Mouse (Mus musculus): ENCODE results near the gene Cntnap1.
"Not testable (repeated sequence)": the region's sequence is repeated elsewhere in the genome, so short reads cannot be mapped to it uniquely, and the experiment has no call there.

The Cntnap1 gene

DNA sequence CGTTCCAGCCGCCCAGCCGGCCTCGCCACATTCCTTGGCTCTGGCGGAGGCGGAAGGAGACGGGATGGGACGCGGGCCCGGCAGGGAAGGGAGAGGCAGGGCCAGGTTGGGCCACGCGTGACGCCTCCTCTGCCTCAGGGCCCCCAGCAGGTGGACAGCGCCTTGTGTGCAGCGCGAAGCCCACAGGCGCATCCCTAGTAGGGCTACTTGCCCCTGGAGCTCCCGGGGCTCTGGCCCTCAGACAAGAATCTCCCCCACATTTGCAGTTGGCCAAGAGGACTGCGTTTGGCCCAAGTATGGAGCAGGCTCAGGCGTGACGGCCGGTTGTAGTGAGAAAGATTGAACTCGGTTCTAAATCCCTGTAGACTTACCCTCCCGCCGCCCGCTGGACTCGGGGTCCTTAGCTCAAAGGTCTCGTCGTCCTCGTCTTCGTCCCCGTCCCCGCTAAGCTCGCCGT, at the start of gene Cntnap1:
Cntnap1 (plus strand) TSS at position 170 of the 457 bp plus-strand sequence.
- DNase-seq = peak; percentile 73

DNA sequence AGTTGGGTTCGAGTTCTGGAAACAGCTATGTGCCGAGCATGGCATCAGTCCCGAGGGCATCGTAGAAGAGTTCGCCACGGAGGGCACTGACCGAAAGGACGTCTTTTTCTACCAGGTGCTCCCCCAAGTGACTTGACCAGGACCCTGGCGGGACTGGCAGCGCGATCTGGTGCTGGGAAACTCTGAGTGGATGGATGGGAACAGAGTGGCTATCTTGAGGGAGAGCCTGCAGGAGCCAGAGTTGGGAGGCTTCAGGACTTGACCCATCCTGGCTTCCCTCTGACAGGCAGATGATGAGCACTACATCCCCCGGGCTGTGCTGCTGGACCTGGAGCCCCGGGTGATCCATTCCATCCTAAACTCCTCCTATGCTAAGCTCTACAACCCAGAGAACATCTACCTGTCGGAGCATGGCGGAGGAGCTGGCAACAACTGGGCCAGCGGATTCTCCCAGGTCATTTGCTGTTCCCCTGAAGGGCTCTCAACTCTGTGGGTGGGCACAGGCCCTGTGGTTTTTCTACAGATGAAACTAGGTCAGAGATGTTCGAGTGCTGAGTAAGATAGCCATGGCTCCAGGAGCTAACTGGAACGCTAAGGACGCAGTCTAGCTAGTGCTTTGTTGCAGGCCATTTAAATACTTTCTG, 49.7 kb upstream of the Cntnap1 start:
- no peak for DNase-seq

DNA sequence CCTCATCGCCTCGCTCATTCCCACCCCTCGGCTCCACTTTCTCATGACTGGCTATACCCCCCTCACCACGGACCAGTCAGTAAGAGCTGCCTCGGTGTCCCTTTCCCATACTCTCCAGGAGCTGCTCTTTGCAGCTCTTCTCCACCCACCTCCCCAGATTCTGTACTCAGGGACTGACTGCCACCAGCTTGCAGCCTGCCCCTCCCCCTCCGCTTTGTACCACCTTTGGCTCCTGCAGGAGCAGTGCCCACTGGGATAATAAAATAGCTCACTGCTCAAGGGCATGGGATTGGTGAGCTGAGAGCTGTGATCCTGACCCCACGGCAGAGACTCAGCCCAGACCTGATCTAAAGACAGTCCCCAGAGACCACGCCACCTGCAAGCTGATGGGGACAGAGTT, 45.8 kb upstream of the Cntnap1 start:
- DNase-seq = not testable (repeated sequence)

DNA sequence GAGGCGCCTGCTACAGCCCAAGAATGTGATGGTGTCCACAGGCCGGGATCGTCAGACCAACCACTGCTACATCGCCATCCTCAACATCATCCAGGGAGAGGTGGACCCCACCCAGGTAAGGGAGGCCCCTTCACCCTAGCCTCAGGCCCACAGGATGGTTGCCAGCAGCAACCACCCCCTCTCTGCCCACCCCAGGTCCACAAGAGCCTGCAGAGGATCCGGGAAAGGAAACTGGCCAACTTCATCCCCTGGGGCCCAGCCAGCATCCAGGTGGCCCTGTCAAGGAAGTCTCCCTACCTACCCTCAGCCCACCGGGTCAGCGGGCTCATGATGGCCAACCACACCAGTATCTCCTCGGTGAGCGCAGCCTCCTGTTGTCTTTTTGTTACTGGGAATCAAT, 45.3 kb upstream of the Cntnap1 start:
- DNase-seq = not testable (repeated sequence)

DNA sequence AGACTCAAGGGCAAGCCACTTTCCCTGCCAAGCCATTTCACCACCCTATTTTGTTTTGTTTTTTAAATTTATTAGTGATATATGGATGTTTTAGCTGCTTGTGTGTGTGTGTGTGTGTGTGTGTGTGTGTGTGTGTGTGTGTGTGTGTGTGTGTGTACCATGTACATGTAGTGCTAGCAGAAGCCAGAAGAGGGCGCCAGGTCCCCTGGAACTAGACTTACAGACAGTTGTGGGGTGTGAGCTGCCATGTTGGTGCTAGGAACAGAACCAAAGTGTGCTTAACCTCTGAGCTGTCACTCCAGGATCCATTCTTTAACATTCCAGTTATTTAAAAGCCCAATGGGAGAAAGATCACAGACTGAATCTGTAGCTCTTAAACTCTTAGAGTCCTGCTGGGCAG, 43.2 kb upstream of the Cntnap1 start:
- DNase-seq = no peak

DNA sequence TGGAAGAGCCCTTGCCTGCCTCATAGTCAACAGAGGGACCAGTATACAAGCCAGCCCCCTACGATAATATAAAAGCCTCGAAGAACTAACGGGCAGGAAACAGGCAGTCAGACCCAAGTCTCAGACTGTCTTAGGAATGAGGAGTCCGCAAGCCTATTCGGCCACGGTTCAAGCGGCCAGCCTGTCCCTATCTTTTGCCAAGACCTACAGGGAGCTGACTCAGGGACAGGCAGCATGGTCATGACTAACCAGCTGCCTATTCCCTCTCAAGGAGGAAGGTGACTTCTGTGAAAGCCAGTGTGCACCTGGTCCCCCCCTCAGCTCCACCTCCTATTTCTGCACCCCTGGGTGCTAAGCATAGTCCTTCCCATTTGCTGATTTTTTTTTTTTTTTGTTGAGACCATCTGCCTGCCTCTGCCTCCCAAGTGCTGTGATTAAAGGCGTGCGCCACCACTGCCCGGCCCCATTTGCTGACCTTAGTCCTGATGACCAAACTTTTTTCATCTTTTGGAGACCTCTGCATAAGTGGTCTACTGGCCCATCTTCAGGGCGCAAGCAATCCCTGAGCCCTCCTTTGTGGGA, 41.2 kb upstream of the Cntnap1 start:
- DNase-seq = no peak

DNA sequence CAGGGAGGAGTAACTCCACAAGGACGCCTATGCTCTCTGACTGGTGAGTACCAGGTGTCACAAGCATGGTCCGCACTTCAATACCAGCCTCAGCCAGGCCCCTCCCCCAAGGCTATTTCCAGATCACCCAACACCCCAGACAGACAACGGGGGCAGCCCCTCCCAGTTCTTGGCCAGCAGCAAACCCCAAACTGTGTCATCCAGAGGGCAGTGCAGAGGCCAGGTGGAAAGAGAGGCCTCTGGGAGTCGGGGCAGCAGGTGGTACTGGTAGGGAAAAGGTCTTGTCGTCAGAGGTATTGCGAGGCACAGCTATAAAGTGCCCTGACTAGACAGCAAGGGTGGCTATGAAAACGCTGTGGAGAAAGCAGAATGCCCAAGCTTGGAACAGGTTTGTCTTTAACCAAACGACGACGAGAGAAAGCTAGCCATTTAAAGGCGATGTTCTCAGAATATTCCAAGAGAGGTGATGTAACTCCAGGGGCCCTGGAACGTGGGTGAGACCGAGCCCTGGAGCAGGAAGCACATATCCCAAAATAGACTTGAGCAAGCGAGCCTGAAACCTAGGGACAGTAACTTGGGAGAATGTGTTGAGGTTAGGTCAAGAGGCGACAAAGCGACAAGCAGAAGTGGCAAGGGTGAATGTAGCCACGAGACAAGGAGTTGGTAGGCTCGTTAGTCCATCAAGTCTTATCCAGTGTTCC, 40.1 kb upstream of the Cntnap1 start:
- DNase-seq = peak; percentile 22

DNA sequence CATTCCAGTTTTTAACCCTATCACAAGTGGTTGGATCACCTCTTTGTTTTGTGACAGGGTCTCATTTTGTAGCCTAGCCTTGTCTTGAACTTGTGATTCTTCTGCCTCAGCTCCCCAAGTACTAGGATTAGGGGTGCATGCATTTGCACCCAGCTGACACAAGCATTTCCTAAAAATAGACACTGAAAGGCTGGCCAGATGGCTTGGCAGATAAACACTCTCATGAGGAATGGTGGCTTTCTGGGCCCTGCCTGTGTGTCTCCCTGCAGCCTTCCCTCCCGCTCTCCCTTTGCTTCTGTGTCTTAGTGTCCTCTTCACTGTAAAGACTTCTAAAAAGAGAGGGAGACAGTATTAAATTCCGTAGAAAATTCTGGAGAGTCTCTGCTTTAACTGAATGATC, 39.1 kb upstream of the Cntnap1 start:
- no peak for DNase-seq

DNA sequence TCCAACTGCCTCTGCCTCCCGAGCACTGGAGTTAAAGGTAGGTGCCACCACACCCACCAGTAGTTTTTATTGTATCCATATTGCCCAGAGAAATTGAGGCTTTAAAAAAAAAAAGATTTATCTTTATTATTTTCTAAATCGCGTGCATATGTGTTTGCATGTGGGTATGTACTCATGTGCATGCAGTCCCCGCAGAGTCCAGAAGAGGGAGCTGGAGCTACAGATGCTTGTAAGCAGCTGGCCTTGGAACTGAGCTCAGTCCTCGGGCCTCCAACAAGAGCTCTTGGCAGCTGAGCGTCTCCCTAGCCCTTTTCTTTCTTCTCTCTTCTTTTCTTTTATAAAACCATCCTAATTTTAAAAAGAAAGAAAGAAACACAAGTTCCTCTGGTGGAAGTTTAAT, 38.6 kb upstream of the Cntnap1 start:
- no peak for DNase-seq

DNA sequence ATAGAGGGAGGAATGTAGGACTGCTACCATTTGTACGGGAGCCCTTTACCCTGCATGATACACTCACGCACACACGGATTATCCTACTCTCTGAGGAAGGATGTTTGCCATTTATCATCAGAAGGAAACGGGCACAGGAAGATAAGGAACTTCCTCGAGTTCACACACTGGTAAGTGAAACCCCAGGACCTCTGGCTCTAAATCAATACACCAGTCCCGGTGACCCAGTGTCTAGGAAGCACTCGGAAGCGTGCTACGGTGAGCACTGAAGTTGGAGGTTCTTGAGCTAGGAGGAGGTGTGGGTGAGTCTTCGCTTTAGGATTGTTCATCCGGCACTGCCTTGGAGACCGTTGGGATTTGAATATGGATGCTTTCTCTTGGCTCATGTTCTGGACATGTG, 37.3 kb upstream of the Cntnap1 start:
- DNase-seq = peak; percentile 62

DNA sequence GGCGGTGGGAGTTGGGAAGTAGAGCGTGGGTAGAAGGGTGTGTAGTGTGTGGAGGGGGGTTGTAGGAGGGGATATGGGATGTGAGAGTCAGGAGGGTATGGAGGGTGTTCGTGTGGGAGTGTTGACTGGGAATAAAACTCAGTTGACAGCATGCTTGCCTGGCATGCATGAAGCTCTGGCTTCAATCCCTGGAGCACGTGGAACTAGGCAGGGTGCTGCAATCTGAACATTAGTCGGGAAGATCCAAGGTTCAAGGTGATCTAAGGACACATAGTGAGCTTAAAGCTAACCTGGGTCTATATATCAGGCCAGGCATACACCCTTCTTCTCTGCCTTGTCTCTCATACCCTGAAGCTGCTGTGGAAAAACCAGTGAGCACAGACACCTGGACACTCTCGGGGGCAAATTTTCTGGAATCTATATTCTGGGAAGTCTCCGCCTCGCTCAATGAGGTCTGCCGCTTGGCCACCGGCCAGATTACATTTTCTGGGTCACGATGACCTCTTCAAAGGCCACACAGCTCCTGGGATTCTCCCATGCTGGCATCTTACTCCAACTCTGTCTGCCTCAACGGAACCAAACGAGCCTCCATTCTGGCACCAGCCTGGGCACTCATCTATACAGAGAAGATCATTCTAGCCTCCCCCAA, 36.0 kb upstream of the Cntnap1 start:
- DNase-seq = no peak

DNA sequence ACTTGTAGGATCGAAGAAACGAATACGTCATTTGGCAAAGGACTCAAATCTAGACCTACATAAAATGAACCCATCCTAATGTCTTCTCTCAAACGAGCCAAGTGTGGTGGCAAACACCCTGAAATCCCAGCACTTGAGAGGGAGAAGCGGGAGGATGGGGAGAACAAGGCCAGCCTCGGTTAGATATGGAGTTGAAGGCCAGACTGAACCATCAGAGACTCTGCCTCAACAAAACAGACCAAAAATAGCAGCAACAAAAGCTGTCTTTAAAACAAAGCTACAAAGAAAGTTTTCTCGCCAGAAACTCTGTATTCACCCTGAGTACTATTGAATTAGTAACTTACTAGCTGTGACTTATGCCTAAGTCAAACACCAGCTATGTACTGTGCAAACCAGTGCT, 33.3 kb upstream of the Cntnap1 start:
- no peak for DNase-seq

DNA sequence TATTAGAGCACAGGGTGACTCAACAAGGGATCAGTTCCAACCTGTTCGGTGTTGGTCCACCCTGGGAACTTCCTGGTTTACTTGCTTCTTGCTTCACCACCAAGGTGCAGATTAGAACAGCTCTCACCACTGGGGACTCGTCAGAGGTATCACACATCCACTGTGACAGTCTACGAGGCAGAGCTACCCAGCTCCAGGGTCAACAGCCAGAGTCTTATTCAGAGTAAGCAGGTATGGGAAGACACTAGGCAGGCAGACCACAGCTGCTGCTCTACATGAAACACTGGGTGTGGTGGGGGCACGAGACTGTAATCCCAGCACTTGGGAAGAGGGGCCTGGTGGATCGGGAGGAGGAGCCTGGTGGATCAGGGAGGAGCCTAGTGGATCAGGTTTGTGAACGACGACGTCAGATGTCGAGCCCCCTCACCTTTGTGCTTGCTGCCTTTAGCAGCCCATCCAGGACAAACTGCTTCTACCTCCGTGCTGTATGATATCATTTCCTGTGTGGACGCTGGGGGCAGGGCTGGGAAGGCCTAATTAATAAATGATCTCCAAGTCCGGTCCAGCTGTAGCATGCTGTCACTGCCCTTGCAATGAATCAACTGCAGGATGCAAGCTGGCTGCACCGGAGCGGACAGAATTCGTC, 31.7 kb upstream of the Cntnap1 start:
- peak; percentile 84 for DNase-seq

DNA sequence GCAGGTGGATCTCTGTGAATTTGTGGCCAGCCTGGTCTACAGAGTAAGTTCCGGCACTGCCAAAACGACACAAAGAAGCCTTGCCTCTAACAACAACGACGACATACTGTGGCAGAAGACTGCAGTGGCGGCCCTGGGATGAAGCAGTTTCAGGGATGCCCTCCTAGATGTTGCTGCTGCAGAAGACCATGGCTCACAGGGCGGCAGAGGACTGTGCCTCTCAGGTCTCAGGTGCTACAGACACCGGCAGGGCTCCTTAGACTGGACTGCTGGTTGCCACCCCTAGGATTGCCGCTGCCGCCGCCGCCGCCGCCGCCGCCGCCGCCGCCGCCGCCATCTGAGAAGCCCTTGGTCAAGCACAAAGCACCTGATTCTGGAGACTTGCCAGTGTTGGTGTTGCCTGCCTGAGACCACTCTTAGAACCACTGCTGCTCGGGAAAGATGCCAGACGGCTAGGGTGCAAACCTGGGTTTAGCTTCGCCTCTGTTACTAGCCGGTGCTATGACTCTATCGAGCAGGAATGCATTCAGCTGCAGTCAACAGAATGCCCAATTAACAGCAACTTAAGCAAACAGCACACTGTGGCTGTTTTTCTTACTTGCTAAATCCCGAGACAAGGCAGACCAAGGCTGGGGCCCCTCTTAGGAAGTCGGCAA, 30.0 kb upstream of the Cntnap1 start:
- DNase-seq = peak; percentile 45

DNA sequence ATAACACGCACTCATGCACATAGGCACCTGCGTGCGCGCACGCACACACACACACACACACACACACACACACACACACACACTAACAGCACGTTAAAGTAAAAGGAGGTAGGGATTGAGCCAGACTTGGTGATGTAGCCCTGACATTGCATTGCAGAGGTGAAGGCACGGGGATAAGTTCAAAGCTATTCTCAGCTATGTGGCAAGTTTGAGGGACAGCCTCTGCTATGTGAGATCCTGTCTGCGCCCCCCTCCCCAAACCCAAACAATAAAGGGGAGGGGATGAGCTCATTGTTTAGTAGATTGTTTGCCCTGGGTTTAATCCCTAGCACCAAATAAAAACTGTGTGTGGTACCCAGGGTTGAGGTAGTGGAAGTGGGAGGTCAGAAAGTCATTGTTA, 29.2 kb upstream of the Cntnap1 start:
- no peak for DNase-seq

DNA sequence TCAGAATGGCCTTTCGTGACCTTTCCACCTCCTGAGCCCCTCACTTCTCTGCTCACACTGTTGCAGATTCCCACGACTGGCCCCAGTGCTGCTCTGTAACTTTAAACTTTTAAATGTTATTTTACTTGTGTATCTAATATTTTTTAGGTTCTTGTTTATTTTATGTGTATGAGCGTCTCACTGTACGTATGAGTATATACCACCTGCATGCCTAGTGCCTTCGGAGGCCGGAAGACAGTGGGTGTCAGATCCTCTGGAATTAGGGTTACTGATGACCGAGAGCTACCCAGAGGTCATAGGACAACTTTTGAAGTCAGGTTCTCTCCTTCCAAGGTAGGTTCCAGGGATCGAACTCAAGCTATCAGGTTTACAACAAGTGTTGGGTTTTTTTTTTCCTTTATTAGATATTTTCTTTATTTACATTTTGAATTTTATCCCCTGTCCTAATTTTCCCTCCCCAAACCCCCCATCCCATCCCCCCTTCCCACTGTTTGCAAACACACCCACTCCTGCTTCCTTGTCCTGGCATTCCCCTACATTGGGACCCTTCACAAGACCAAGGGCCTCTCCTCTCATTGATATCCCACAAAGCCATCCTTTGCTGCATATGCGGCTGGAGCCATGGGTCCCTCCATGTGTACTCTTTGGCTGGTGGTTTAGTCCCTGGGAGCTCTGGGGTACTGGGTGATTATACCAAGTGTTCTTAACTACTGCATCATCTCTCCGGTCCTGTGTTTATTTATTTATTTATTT, 27.9 kb upstream of the Cntnap1 start:
- DNase-seq = no peak

DNA sequence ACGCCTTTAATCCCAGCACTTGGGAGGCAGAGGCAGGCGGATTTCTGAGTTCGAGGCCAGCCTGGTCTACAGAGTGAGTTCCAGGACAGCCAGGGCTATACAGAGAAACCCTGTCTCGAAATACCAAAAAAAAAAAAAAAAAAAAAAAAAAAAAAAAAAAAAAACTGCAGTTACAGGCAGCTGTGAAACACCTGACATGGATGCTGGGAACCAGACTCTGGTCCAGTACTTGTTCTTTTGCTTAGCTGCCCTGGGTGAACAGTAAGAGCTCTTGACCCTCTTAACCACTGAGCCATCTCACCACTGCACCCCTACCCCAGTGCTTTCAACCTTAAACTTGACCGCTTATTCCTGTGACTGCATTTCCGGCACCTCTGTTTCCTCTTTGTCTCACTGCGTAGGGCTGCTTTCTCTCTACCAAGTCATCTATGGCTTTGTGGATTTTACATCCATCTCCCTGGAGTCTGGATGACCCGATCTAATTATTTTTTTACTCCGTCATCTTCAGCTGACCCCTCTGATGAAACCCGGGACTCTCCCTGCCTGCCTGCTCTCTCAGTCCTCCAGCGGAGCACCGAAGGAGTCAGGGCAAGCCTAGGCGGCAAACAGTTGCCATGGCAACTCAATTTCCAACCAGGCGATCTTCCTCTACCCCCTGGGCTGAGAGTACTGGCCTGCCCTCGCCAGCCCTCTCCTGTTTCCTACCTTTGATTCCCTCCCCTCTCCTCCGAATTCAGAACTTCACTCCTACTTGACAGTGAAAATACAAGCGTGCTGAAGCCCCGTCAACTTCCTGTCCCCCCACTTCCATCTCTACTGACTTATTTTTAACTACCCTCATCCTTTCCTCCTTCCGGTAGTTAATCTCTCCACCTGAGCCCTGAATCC, 26.7 kb upstream of the Cntnap1 start:
- DNase-seq = peak; percentile 60

DNA sequence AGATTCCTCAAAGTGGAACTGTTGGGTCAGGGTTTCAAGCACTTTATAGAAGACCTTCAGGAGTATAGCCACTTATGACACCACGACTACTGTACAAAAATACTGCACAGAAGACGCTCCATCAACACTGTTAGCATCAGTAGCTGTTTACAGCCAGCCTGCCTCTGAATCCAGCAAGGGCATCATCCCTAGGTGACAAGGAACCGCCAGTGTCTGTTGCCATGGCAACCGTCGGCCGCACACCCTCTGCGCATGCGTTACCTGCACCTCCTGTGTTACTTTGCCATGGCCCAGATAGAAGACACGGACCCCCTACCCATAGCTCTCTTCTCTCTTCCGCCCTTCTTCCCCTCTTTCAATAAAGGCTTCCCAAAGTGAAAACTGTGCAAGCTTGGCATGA, 23.9 kb upstream of the Cntnap1 start:
- no peak for DNase-seq

DNA sequence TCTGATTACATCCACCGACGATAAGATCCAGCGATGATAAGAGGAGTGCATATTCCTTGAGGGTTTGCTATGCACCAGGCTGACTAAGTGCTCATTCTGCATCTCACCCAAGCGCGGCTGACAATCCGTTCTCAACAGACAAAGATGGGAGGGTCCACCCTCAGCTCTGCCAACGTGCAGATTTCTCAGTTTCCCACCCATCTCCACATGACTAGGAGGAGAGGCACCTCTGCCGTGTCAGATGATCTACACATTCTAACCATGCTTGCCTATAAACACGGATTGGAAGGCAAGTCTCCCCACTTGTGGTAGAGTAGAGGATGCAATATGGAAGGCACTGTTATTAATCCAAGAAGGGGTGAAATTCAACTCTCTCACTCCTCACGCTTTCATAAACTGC, 21.6 kb upstream of the Cntnap1 start:
- no peak for DNase-seq

DNA sequence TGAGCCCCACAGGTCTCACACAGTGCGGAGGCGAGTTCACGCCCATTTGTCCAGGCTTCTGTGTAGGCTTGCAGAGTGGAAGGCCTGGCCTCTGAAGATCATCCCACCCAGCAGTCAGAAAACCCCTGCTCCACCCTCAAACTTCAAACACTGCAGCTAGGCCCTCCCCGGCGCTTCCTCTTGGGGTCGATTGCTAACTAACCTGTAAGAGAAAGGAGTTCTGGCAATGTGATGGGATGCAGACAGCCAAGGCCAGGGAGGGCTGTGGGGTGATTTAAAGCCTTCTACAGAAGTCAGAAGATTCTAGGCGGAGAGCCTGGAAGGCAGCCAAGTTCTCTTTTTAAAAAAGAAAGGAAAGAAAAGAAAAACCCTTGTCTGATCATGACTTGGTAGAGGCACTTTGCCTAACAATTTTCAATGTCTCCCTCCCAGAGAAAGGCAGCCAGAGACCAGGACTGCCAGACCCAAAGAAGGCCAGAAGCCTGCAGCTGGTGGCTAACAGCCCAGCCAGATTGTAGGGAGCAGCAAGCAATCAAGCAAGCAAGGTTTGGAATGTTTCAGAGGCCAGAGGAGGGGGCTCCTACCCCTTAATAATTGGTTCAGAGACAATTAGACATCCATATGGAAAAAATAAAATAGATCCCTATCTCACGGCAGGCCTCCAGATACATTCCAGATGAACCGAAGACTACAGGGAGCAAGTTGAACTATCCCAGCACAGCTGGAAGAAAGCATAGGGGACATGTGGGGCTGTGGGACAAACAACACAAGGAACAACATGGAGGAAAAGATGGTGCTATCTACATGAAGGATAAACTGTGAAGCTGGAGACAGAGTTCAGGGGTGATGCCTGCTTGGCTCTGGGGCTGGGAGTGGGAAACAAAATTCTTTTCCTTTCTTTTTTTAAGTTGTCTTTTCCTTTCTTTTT, 20.9 kb upstream of the Cntnap1 start:
- peak; percentile 50 for DNase-seq

Measured in kidney, postnatal 14 days (tissue).